Mouse (Mus musculus) midbrain, embryonic 13.5 days (tissue): ENCODE measurements at regions not wholly inside any gene's neighbourhood (a gene's known extent, or its start where the extent isn't known, plus 50 kb on each side); places are given as distances from the start of the nearest gene placed in this dataset.
A peak's percentile ranks its signal among the peaks of the same experiment; 100 is the strongest.

Experiments used
- ATAC-seq: fragments of 200-750 bp; cut with Nextera tagmentation; 2 replicates; pipeline ENCODE4 v1.8.0; 2017; ENCODE audit warnings: mild to moderate bottlenecking, moderate TSS enrichment, moderate library complexity
- H3K27ac ChIP-seq: fragments of 300-500 bp; sonication (generic); 2 replicates; pipeline ENCODE4 v1.5.1; 2015; ENCODE audit warnings: inconsistent platforms, mild to moderate bottlenecking, moderate library complexity
- H3K27me3 ChIP-seq: fragments of 300-500 bp; sonication (generic); 2 replicates; pipeline ENCODE4 v1.6.1; 2015; ENCODE audit warnings: mild to moderate bottlenecking, inconsistent platforms
- H3K36me3 ChIP-seq: fragments of 300-500 bp; sonication (generic); 2 replicates; pipeline ENCODE4 v1.6.1; 2015; ENCODE audit warnings: mild to moderate bottlenecking, inconsistent platforms
- H3K4me1 ChIP-seq: fragments of 300-500 bp; sonication (generic); replicated peaks from 2 replicates; pipeline ENCODE4 v1.6.1; 2015; ENCODE audit warnings: inconsistent platforms
- H3K4me2 ChIP-seq: fragments of 300-500 bp; sonication (generic); replicated peaks from 2 replicates; pipeline ENCODE4 v1.6.1; 2015; ENCODE audit warnings: moderate library complexity, mild to moderate bottlenecking, inconsistent platforms
- H3K4me3 ChIP-seq: fragments of 300-500 bp; sonication (generic); replicated peaks from 2 replicates; pipeline ENCODE4 v1.5.1; 2015; ENCODE audit warnings: mild to moderate bottlenecking, inconsistent platforms
- H3K9ac ChIP-seq: fragments of 300-500 bp; sonication (generic); replicated peaks from 2 replicates; pipeline ENCODE4 v1.6.1; 2015; ENCODE audit warnings: mild to moderate bottlenecking, inconsistent platforms
- H3K9me3 ChIP-seq: fragments of 300-500 bp; sonication (generic); 2 replicates; pipeline ENCODE4 v1.6.1; 2016; ENCODE audit warnings: mild to moderate bottlenecking, inconsistent platforms
- WGBS: fragments of 180-500 bp; shearing (Covaris S2); methylation state at CpG from one replicate; pipeline ENCODE4 v1.1.7; 2015; 5-methylcytosine and 5-hydroxymethylcytosine counted together

DNA sequence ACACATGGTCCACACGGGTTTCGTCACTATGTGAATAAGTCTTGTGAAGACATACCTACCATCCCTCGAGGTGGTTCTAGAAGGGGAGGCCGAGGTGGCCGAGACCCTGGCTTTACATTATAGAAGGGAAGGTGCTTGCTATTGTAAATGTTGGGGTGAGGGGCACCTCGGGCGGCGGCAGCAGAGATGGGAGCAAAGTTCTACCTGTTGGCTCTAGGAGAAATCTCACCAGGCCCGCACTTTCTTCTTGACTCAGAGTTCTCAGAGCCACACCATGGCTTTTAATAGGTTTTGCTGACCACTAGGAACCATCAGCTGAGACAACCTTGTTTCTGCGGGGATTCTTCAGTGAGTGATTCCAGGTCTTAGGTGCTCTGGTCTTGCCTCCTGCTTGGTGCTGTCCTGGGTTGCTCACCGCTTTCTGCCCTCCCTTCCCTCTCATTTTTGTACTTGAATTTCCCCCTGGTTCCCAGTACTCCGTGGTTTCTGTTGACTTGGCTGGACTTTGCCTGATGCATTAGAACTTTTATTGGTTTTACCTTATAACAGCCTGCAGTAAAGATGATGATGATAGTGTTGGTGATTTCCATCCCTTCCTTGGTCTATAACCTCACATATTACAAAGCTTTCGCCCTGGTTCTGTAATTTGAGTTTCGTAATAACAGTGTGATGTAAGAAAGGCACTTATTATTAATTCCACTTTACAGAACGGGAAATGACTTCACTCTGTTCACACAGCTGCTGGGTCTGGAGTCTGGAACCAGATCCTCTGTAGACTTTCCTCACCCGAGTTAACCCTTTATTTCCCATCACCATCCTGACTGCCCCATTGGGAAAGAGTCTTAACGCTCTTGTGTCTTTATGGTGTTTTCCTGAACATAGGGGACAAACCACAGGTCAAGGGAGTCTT lies 185.6 kb downstream of the 4933412E24Rik start:
- no peak for ATAC-seq
- Histone ChIP-seq H3K27me3 (no peaks in the 10 kb centered on the region), H3K27ac (no peak overlapping the region), H3K4me1 (0 out of 2 replicates have a peak, but pooled peaks cover 5% of the 10 kb centered on the region), H3K9me3 (no peaks in the 10 kb centered on the region), H3K36me3 (no peaks in the 10 kb centered on the region), H3K4me2 (no peak overlapping the region), H3K4me3 (no peak overlapping the region), H3K9ac (no peak overlapping the region)
- 86% methylated on average over 17 of the region's 17 CpGs for WGBS

GRCm38 (mm10) chr15:59828421-59828820 lies 188.0 kb downstream of the 4933412E24Rik start:
- 0 out of 2 replicates have a peak, but pooled peaks cover 5% of the 10 kb centered on the region for H3K4me1 ChIP-seq
- H3K9me3 ChIP-seq, result no peaks in the 10 kb centered on the region
- no peak overlapping the region for H3K4me3 ChIP-seq
- no peak overlapping the region for H3K27ac ChIP-seq
- H3K4me2 ChIP-seq, result no peak overlapping the region
- ATAC-seq, result peak; percentile 81
- H3K27me3 ChIP-seq, result no peaks in the 10 kb centered on the region
- WGBS, result 22% methylated on average over 5 of the region's 5 CpGs
- no peaks in the 10 kb centered on the region for H3K36me3 ChIP-seq
- no peak overlapping the region for H3K9ac ChIP-seq

GRCm38 (mm10) chr15:59826164-59826950 lies 190.1 kb downstream of the 4933412E24Rik start:
- no peaks in the 10 kb centered on the region for H3K36me3 ChIP-seq
- H3K4me2 ChIP-seq, result no peak overlapping the region
- H3K9me3 ChIP-seq, result no peaks in the 10 kb centered on the region
- WGBS, result 62% methylated on average over 14 of the region's 14 CpGs
- no peak overlapping the region for H3K27ac ChIP-seq
- no peak overlapping the region for H3K4me3 ChIP-seq
- no peak overlapping the region for H3K9ac ChIP-seq
- 0 out of 2 replicates have a peak, but pooled peaks cover 7% of the 10 kb centered on the region for H3K4me1 ChIP-seq
- no peaks in the 10 kb centered on the region for H3K27me3 ChIP-seq
- 0 out of 2 replicates have a peak, but pooled peaks have one; percentile 25 for ATAC-seq

GRCm38 (mm10) chr15:59823921-59824320 lies 192.5 kb downstream of the 4933412E24Rik start:
- Histone ChIP-seq H3K4me1 (0 out of 2 replicates have a peak, but pooled peaks cover 7% of the 10 kb centered on the region), H3K9me3 (no peaks in the 10 kb centered on the region), H3K4me3 (no peak overlapping the region), H3K27ac (no peak overlapping the region), H3K27me3 (no peaks in the 10 kb centered on the region), H3K9ac (no peak overlapping the region), H3K36me3 (no peaks in the 10 kb centered on the region), H3K4me2 (no peak overlapping the region)
- ATAC-seq, result no peak
- 74% methylated on average over 2 of the region's 2 CpGs for WGBS

DNA sequence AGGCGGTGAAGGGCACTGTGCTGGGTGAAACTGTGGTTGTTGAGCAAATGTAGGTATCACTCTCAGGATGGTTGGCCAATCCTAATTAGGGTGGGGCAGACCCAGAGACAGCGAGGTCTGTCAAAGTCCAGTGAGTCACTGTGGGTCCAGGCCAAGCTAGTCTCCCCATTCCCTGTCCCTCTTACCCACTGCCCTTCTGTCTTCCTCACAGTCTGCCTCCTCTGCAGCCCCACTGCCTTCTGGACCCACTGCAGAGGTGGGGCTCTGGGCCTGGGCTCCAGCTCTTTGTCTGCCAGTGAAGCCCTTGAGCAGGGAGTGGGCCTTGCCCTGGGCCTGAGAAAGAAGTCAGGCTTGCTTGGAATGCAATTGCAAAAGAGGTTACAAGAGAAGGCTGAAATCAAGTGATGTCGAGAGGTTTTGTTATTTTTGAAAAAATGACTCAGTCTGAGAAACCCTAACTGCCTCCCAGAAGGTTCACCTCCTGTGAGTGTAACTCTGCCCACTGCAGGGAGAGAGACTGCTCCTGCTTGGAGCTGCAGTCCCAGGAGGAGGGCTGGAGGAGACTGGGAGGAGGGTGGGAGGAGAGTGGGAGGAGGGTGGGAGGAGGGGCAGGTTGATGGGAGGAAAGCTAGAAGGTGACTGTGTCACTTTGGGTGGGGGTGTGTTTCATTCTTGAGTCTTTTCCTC lies 193.3 kb downstream of the 4933412E24Rik start:
- H3K27me3 ChIP-seq, result no peaks in the 10 kb centered on the region
- no peak overlapping the region for H3K9ac ChIP-seq
- 0 out of 2 replicates have a peak, but pooled peaks cover 5% of the 10 kb centered on the region for H3K4me1 ChIP-seq
- no peak overlapping the region for H3K4me2 ChIP-seq
- H3K9me3 ChIP-seq, result no peaks in the 10 kb centered on the region
- H3K27ac ChIP-seq, result no peak overlapping the region
- H3K36me3 ChIP-seq, result no peaks in the 10 kb centered on the region
- WGBS, result 70% methylated on average over 3 of the region's 3 CpGs
- H3K4me3 ChIP-seq, result no peak overlapping the region
- no peak for ATAC-seq

GRCm38 (mm10) chr15:59820317-59820716 lies 196.1 kb downstream of the 4933412E24Rik start:
- 0 out of 2 replicates have a peak, but pooled peaks cover 2% of the 10 kb centered on the region for H3K4me1 ChIP-seq
- H3K36me3 ChIP-seq, result no peaks in the 10 kb centered on the region
- H3K4me3 ChIP-seq, result no peak overlapping the region
- H3K4me2 ChIP-seq, result no peak overlapping the region
- H3K9ac ChIP-seq, result no peak overlapping the region
- WGBS, result 82% methylated on average over 10 of the region's 10 CpGs
- no peak overlapping the region for H3K27ac ChIP-seq
- H3K9me3 ChIP-seq, result no peaks in the 10 kb centered on the region
- no peak for ATAC-seq
- H3K27me3 ChIP-seq, result no peaks in the 10 kb centered on the region

DNA sequence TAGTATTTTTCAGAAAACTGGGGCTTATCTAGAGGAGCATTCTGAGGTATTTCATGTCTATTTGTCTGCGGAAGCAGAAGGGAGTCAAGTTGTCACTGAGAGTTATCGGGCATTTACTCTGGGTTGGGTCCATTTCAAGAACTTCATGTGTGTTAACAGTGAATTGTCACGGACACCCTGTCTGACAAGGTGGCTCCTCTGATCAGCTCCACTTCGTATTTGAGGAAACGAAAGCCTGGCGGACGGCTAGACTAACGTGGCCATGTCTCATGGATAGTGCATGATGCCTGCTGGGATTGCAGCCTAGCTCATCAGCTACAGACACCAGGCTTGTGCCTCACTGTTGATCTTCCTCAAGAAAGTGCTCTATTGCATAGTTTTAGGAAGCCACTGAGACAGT lies 200.4 kb downstream of the 4933412E24Rik start:
- Histone ChIP-seq H3K4me1 (no peaks in the 10 kb centered on the region), H3K9me3 (no peaks in the 10 kb centered on the region), H3K36me3 (no peaks in the 10 kb centered on the region), H3K9ac (no peak overlapping the region), H3K27ac (no peak overlapping the region), H3K4me2 (no peak overlapping the region), H3K27me3 (no peaks in the 10 kb centered on the region), H3K4me3 (no peak overlapping the region)
- WGBS, result 94% methylated on average over 8 of the region's 8 CpGs
- no peak for ATAC-seq

- H3K27ac ChIP-seq, result no peak overlapping the region
- H3K36me3 ChIP-seq, result no peaks in the 10 kb centered on the region
- no peaks in the 10 kb centered on the region for H3K9me3 ChIP-seq
- no peak overlapping the region for H3K9ac ChIP-seq
- 39% methylated on average over 3 of the region's 3 CpGs for WGBS
- no peak overlapping the region for H3K4me2 ChIP-seq
- H3K4me1 ChIP-seq, result no peaks in the 10 kb centered on the region
- no peak overlapping the region for H3K4me3 ChIP-seq
- H3K27me3 ChIP-seq, result no peaks in the 10 kb centered on the region
- ATAC-seq, result no peak
These were observed 204.8 kb downstream of the 4933412E24Rik start for GRCm38 (mm10) chr15:59811566-59811965.

GRCm38 (mm10) chr15:59809361-59809760 lies 207.1 kb downstream of the 4933412E24Rik start:
- Histone ChIP-seq H3K9me3 (no peaks in the 10 kb centered on the region), H3K27ac (no peak overlapping the region), H3K9ac (no peak overlapping the region), H3K4me3 (no peak overlapping the region), H3K4me2 (no peak overlapping the region), H3K36me3 (no peaks in the 10 kb centered on the region), H3K4me1 (no peaks in the 10 kb centered on the region), H3K27me3 (no peaks in the 10 kb centered on the region)
- WGBS, result 95% methylated on average over 6 of the region's 6 CpGs
- ATAC-seq, result no peak

GRCm38 (mm10) chr15:59807723-59808122 lies 208.7 kb downstream of the 4933412E24Rik start:
- Histone ChIP-seq H3K27ac (no peak overlapping the region), H3K9ac (no peak overlapping the region), H3K4me3 (no peak overlapping the region), H3K27me3 (no peaks in the 10 kb centered on the region), H3K4me1 (no peaks in the 10 kb centered on the region), H3K9me3 (no peaks in the 10 kb centered on the region), H3K4me2 (no peak overlapping the region), H3K36me3 (no peaks in the 10 kb centered on the region)
- 93% methylated on average over 6 of the region's 6 CpGs for WGBS
- no peak for ATAC-seq

DNA sequence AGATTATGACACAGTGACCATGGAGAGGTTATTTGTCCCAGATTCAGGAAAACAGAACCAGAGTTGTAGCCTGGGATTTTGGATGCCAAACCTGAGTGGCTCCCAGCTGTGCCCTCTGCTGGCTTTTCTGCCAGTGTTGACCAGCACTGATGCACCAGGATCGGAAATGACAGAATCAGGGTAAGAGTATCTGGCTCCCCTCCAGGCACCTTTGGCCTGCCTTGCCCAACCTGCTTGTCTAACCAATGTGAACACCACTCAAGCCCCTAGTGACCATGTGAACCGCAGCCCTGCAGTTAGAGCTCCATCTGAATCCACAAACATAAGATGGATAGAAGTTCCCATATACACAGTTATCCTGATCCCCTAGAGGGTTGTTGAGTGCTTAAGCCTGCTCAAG lies 210.6 kb downstream of the 4933412E24Rik start:
- Histone ChIP-seq H3K4me2 (no peak overlapping the region), H3K36me3 (no peaks in the 10 kb centered on the region), H3K4me3 (no peak overlapping the region), H3K9ac (no peak overlapping the region), H3K27me3 (no peaks in the 10 kb centered on the region), H3K4me1 (no peaks in the 10 kb centered on the region), H3K27ac (no peak overlapping the region), H3K9me3 (no peaks in the 10 kb centered on the region)
- no peak for ATAC-seq
- WGBS, result 88% methylated on average over 2 of the region's 2 CpGs

DNA sequence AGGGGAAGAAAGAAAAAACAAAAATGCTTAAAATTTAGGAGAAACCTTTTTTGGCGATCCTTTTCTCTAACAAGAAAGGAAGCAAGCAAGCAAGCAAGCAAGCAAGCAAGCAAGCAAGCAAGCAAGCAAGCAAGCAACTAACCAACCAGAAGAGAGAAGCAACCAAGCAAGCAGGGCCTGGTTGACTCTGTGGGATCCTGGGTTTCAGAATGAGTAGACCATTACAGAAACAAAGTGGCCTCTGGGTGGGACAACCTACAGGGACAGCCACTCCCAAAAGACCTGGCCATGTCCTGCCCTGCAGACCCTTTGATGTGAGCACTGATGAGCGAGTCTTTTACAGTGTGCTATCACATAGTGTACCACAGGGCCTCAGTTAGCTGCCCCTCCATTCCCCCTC lies 211.6 kb downstream of the 4933412E24Rik start:
- ATAC-seq, result no peak
- Histone ChIP-seq H3K4me1 (no peaks in the 10 kb centered on the region), H3K27me3 (no peaks in the 10 kb centered on the region), H3K27ac (no peak overlapping the region), H3K4me2 (no peak overlapping the region), H3K9ac (no peak overlapping the region), H3K36me3 (no peaks in the 10 kb centered on the region), H3K4me3 (no peak overlapping the region), H3K9me3 (no peaks in the 10 kb centered on the region)
- 87% methylated on average over 2 of the region's 2 CpGs for WGBS
